18 mouse cellular contexts compared by ENCODE assay signal in genomic region chr10:42939691-42940090, GRCm38 (mm10).
DNase-seq lines count a peak whose midpoint lies in the region; ATAC-seq and TF ChIP-seq lines count a peak whose summit lies in the region.
"Had no signal": no experiment of that assay in that cellular context is flagged by ENCODE, and none has a peak within 500 bp of the region (broad histone marks: within the 10 kb centered on the region; RNA-seq: fewer than 3 reads in every experiment).

No protein-coding gene starts in this region.

- H3K9me3 ChIP-seq in heart, embryonic 10.5 days: no peaks in the 10 kb centered on the region
- H3K9me3 ChIP-seq in heart, embryonic 12.5 days (replicated peaks): no peaks in the 10 kb centered on the region
- no peaks in the 10 kb centered on the region for H3K9me3 ChIP-seq in limb, embryonic 14.5 days (ENCODE audit: control insufficient read depth, low read length)
- H3K9me3 ChIP-seq: hindbrain, embryonic 15.5 days had no signal

- H3K4me3 ChIP-seq in heart, embryonic 10.5 days: no peak overlapping the region
- H3K4me3 ChIP-seq in heart, embryonic 12.5 days: no peak overlapping the region
- no peak overlapping the region for H3K4me3 ChIP-seq in limb, embryonic 14.5 days (replicated peaks; ENCODE audit: low read length)
- H3K4me3 ChIP-seq: gastrocnemius, adult 2 months; hindbrain, embryonic 15.5 days had no signal

- peaks cover 28% of the 10 kb centered on the region for H3K4me1 ChIP-seq in heart, embryonic 10.5 days
- peaks cover 30% of the 10 kb centered on the region for H3K4me1 ChIP-seq in heart, embryonic 12.5 days (replicated peaks)
- H3K4me1 ChIP-seq in limb, embryonic 14.5 days (ENCODE audit: control insufficient read depth, insufficient read depth, low read length): peaks cover 19% of the 10 kb centered on the region

- no peak for ATAC-seq in heart, embryonic 12.5 days (ENCODE audit: insufficient number of reproducible peaks, low FRiP score)
- ATAC-seq in limb, embryonic 14.5 days (ENCODE audit: low FRiP score, low read depth): no peak
- ATAC-seq: forebrain, embryonic 16.5 days had no signal

- H3K36me3 ChIP-seq in heart, embryonic 10.5 days: no peaks in the 10 kb centered on the region
- H3K36me3 ChIP-seq in heart, embryonic 12.5 days: no peaks in the 10 kb centered on the region
- H3K36me3 ChIP-seq in limb, embryonic 14.5 days (ENCODE audit: control insufficient read depth, insufficient read depth, low read length): no peaks in the 10 kb centered on the region
- H3K36me3 ChIP-seq: hindbrain, embryonic 15.5 days had no signal

- H3K4me2 ChIP-seq in heart, embryonic 12.5 days: no peak overlapping the region
- H3K4me2 ChIP-seq in limb, embryonic 14.5 days (replicated peaks; ENCODE audit: low read depth, low read length, severe bottlenecking): no peak overlapping the region
- H3K4me2 ChIP-seq: hindbrain, embryonic 15.5 days had no signal

- peak; percentile 42 for DNase-seq in heart, embryonic 10.5 days (ENCODE audit: low spot score)
- peak; percentile 40 for DNase-seq in right cerebral cortex, postnatal 25 days
- DNase-seq in right cerebral cortex, postnatal 36 days (ENCODE audit: low spot score in 2 of 2): no peak
- peak; percentile 16 for DNase-seq in limb, embryonic 14.5 days (ENCODE audit: low spot score)
- no peak for DNase-seq in ovary, adult 18-20 months (ENCODE audit: low spot score)
- no peak for DNase-seq in thymus, postnatal 0 days (ENCODE audit: low spot score)
- DNase-seq: B cell, adult 2 months; cerebellum, postnatal 14 days; gastrocnemius, adult 2 months; heart, postnatal 10 days; kidney, adult 9 months; lung, adult 18-20 months; lung, postnatal 36 days; right cerebral cortex, postnatal 4 days; thymus, adult 2 months had no signal

- no peak overlapping the region for H3K27ac ChIP-seq in heart, embryonic 10.5 days
- no peak overlapping the region for H3K27ac ChIP-seq in heart, embryonic 12.5 days (ENCODE audit: poor library complexity, severe bottlenecking)
- H3K27ac ChIP-seq in limb, embryonic 14.5 days (replicated peaks; ENCODE audit: low read depth, low read length): no peak overlapping the region
- H3K27ac ChIP-seq: gastrocnemius, adult 2 months; hindbrain, embryonic 15.5 days had no signal

- TF ChIP-seq POLR2A in limb, embryonic 14.5 days (IDR thresholded peaks at IDR 0.05; ENCODE audit: borderline replicate concordance, extremely low read depth, insufficient read depth, insufficient read length): no peak

- no peaks in the 10 kb centered on the region for H3K27me3 ChIP-seq in heart, embryonic 10.5 days (ENCODE audit: insufficient read depth, poor library complexity, severe bottlenecking)
- H3K27me3 ChIP-seq in heart, embryonic 12.5 days (replicated peaks): no peaks in the 10 kb centered on the region
- no peaks in the 10 kb centered on the region for H3K27me3 ChIP-seq in limb, embryonic 14.5 days (ENCODE audit: control insufficient read depth, insufficient read depth, low read length)
- H3K27me3 ChIP-seq: hindbrain, embryonic 15.5 days had no signal

- H3K9ac ChIP-seq in heart, embryonic 12.5 days: no peak overlapping the region
- H3K9ac ChIP-seq in limb, embryonic 14.5 days (ENCODE audit: low read depth, low read length, severe bottlenecking): no peak overlapping the region
- H3K9ac ChIP-seq: hindbrain, embryonic 15.5 days had no signal

- 77% methylated on average over 7 of the region's 7 CpGs for whole genome bisulfite sequencing in heart, embryonic 10.5 days
- WGBS in heart, embryonic 12.5 days: 72% methylated on average over 7 of the region's 7 CpGs
- WGBS in limb, embryonic 14.5 days: 38% methylated on average over 7 of the region's 7 CpGs

Comparison
In these comparisons a context has a peak if more than half of its experiments do, and no peak if none do; other contexts are left out.
1. DNase-seq: peak in heart, embryonic 10.5 days (single experiment), right cerebral cortex, postnatal 25 days (single experiment) and limb, embryonic 14.5 days (single experiment); none in right cerebral cortex, postnatal 36 days (0 of 2), ovary, adult 18-20 months (single experiment) and thymus, postnatal 0 days (single experiment).